Mouse (Mus musculus) adrenal gland, postnatal 25 days (tissue): ENCODE measurements around the gene Vmn1r24. TPM values are rescaled to one million over a fixed set of nuclear protein-coding genes. Genes with fewer than 3 reads are reported as not detected.
"Not testable (repeated sequence)": the region's sequence is repeated elsewhere in the genome, so short reads cannot be mapped to it uniquely, and the experiment has no call there.

Source experiments
- DNase-seq: peaks from one replicate; pipeline ENCODE4 v3.0.0; 2021; ENCODE audit warnings: mixed read lengths
- long read RNA-seq: library from polyadenylated mRNA; stranded (forward); transcript quantifications from one replicate; pipeline ENCODE4 v2.0.0, GENCODE M21; 2021
- total RNA-seq: library from RNA; stranded (reverse); gene quantifications from 2 replicates; pipeline ENCODE4 v1.2.3, GENCODE M21; 2021

Vmn1r24 gene
- not detected in 2 replicates for total RNA-seq
- long read RNA-seq = 0 reads

DNA sequence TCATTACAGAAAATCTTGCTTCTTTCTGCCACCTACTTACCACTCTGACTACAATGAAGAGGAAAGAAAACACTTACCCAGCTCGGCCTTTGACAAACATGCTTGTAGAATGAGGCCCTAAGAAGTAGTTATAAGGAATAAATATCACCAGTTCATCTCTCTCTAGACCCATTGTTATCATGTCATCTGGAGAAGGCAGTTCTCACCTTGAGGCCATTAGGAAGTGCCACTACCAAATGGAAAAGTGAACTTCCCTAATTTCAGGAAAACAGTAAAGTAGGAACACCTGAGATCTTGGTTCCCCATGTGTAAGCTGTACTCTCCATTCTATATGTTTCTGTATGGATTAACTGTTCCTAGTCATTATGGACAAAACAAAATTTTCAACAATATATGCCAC, at the start of gene Vmn1r24:
Vmn1r24 (minus strand) TSS at position 101 of the 400 bp plus-strand sequence.
- DNase-seq = not testable (repeated sequence)

DNA sequence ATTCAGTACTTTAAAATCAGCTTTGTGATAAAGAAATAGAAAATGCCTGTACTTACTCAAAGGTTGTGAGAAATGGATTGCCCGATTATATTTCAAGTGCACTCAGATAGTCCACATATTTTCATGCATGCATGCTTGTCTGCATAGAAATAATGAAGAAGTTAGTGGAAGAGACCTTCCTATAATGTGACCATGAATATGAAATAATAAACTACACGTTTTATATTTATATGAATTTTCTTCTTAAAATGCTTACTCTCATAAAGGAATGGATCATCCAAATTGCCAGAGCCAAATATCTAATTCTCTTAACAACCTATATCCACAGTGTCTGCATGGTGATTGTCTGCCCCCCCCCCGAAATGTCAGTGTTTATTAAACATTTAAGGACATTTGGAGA, 19.4 kb upstream of the Vmn1r24 start, which contains the start of gene Vmn1r25:
Vmn1r25 (minus strand) TSS at position 101 of the 400 bp plus-strand sequence.
- DNase-seq = no peak

DNA sequence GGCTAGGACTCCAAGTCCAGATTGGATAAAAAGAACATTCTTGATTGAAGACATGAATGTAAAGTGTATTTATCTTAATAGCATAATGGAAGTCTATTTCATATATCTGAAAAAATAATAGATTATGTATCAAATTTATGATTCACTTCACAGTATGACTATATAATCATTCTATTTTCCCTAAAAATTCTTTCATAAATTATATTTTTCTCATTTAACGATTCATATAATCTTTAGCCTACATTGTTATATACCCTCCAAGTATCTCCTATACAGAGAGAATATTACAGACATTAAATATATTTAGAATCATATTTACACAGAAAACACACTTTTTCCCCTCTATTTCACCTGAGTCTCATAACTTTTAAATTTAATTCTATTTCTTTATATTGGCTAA, 34.6 kb downstream of the Vmn1r24 start, which contains the start of gene Vmn1r23:
Vmn1r23 (minus strand) TSS at position 101 of the 400 bp plus-strand sequence.
- DNase-seq = no peak

DNA sequence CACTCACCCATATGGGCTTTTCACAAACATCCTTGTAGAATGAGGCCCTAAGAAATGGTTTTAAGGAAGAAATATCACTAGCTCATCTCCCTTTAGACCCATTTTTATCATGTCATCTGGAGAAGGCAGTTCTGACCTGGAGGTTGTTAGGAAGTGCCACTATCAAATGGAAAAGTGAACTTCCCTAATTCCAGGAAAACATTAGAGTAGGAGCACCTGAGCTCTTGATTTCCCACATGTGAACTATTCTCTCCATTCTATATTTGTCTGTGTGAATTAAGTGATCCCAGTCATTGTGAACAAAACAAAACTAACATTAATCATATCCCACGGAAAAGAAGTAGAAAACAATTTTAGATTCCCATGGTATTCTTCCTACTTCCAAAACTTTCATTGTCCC, 53.4 kb downstream of the Vmn1r24 start, which contains the start of gene Vmn1r22:
Vmn1r22 (minus strand) TSS at position 101 of the 400 bp plus-strand sequence.
- no peak for DNase-seq

Other genes starting within 250 kb of the Vmn1r24 start
- 14.8 and 16.2 TPM in 2 replicates for gene Vopp1, start 136.3 kb downstream of the Vmn1r24 start, total RNA-seq
- not detected in 2 replicates for gene Vmn1r21, start 111.2 kb downstream of the Vmn1r24 start, total RNA-seq
- not detected in 2 replicates for gene Vmn1r22, start 53.5 kb downstream of the Vmn1r24 start, total RNA-seq
- gene Vmn1r23, start 34.7 kb downstream of the Vmn1r24 start, total RNA-seq = not detected in 2 replicates
- not detected in 2 replicates for gene Vmn1r25, start 19.3 kb upstream of the Vmn1r24 start, total RNA-seq
- gene Vmn1r26, start 53.7 kb upstream of the Vmn1r24 start, total RNA-seq = not detected in 2 replicates